Mouse (Mus musculus): ENCODE results near the gene Phc2. TPM values are rescaled to one million over a fixed set of nuclear protein-coding genes. Genes with fewer than 3 reads are reported as not detected.

The Phc2 gene
- polyA plus RNA-seq, 1 experiment from 2014 or later: 40.7 TPM

GRCm38 (mm10) chr4:128737137-128737589 lies 82.7 kb downstream of the Phc2 start:
- no peak overlapping the region for H3K4me3 ChIP-seq
- ATAC-seq (ENCODE audit: insufficient number of reproducible peaks, low FRiP score, low TSS enrichment, low read depth): 0 out of 2 replicates have a peak, but pooled peaks have one; percentile 28
- 0 out of 2 replicates have a peak overlapping the region, but pooled peaks have one; percentile 13 for H3K4me2 ChIP-seq
- H3K27me3 ChIP-seq: no peaks in the 10 kb centered on the region
- no peaks in the 10 kb centered on the region for H3K9me3 ChIP-seq
- no peak overlapping the region for H3K9ac ChIP-seq
- H3K27ac ChIP-seq: peak overlapping the region; percentile 71
- no peaks in the 10 kb centered on the region; the same call in 1 of the 2 replicates for H3K36me3 ChIP-seq
- H3K4me1 ChIP-seq: peaks cover 59% of the 10 kb centered on the region
- WGBS: 23% methylated on average over 6 of the region's 6 CpGs

- no peak overlapping the region for H3K4me3 ChIP-seq
- WGBS: 43% methylated on average over 14 of the region's 14 CpGs
- H3K27ac ChIP-seq: peak overlapping the region; percentile 71
- no peaks in the 10 kb centered on the region for H3K27me3 ChIP-seq
- no peaks in the 10 kb centered on the region; the same call in 1 of the 2 replicates for H3K36me3 ChIP-seq
- no peak for ATAC-seq (ENCODE audit: insufficient number of reproducible peaks, low FRiP score, low TSS enrichment, low read depth)
- H3K9me3 ChIP-seq: no peaks in the 10 kb centered on the region
- no peak overlapping the region for H3K9ac ChIP-seq
- H3K4me2 ChIP-seq: no peak overlapping the region
- H3K4me1 ChIP-seq: peaks cover 63% of the 10 kb centered on the region
Observed at GRCm38 (mm10) chr4:128737825-128738610, 83.5 kb downstream of the Phc2 start.

DNA sequence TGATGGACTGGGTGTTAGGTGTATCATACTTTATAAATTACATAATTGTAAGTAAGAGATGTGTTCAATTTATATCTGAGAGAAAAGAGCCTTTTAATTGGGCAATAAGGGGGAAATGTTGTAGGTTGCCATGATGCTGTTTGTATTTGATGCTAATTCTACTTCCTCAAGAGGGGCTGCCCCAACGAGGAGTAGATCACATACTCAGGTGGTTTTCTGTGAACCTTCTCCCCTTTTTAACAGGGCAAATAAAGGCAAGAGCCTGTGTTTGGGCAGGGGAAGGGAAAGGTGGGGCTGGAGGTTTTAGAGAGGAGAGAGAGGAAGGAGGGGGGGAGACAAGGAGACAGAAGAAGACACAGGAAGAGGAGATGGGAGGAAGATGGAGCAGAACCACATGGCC lies 86.4 kb downstream of the Phc2 start:
- H3K36me3 ChIP-seq: peaks cover 26% of the 10 kb centered on the region
- no peaks in the 10 kb centered on the region for H3K27me3 ChIP-seq
- H3K27ac ChIP-seq: no peak overlapping the region
- H3K9ac ChIP-seq: no peak overlapping the region
- no peak overlapping the region for H3K4me2 ChIP-seq
- H3K4me3 ChIP-seq: no peak overlapping the region
- WGBS: 46% methylated on average over 1 of the region's 1 CpGs
- ATAC-seq (ENCODE audit: insufficient number of reproducible peaks, low FRiP score, low TSS enrichment, low read depth): no peak
- H3K9me3 ChIP-seq: no peaks in the 10 kb centered on the region
- peaks cover 42% of the 10 kb centered on the region for H3K4me1 ChIP-seq

DNA sequence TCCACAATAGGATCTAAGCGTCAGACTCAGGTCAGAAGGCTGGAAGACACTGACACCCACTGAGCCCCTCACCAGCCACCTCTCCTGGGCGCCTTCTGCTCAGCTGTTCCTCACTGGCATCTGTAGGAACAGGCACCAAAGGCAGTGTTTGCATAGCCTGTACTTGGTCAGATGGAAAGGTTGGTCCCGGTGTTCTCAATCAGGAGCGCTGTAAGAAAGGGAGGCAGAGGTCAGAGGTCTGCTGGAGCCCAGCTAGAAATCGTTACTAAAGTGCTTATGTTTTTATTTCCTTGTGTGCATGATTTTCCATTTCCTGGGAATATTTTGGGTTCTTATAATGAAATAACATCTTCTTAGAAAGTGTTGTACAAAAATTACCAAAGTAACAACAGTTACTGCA lies 87.4 kb downstream of the Phc2 start:
- no peak overlapping the region for H3K4me2 ChIP-seq

DNA sequence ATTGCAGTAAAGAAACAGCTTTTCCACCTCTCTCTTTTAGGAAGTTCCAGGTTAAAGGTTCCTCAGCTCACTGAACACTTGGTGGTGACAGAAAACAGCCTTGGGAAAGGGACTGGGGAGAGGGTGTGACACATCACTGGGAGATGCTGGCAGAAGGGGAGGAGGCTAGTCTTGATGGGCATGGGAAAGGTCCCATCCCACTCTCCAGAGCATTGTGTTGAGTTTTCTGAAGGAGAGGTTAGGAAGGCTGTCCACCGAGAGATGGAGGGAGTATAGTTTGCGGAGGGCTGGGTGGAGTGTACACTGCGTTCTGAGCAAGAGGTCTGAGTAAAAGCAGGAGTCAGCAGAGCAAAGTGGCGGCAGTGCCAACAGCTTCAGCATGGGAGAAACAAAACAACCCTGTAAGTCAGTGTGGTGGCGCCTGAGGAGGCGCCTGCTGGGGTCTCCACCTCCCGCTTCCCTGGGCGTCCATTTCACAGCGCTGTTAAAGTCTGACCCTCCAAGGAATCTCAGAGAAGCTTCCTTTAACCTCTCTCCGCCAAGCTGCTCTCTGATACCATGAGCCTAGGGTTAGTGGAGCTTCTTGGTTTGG lies 88.0 kb downstream of the Phc2 start:
- H3K27me3 ChIP-seq: no peaks in the 10 kb centered on the region
- H3K4me3 ChIP-seq: no peak overlapping the region
- no peak overlapping the region for H3K9ac ChIP-seq
- 66% methylated on average over 10 of the region's 10 CpGs for WGBS
- H3K4me2 ChIP-seq: no peak overlapping the region
- peak overlapping the region; percentile 50 for H3K27ac ChIP-seq
- peaks cover 34% of the 10 kb centered on the region for H3K4me1 ChIP-seq
- H3K9me3 ChIP-seq: no peaks in the 10 kb centered on the region
- peaks cover 42% of the 10 kb centered on the region for H3K36me3 ChIP-seq
- no peak for ATAC-seq (ENCODE audit: insufficient number of reproducible peaks, low FRiP score, low TSS enrichment, low read depth)

More for the DNA sequence above, 87.4 kb downstream of the Phc2 start:
- no peak for ATAC-seq (ENCODE audit: insufficient number of reproducible peaks, low FRiP score, low TSS enrichment, low read depth)
- WGBS: 60% methylated on average over 5 of the region's 5 CpGs
- no peaks in the 10 kb centered on the region for H3K27me3 ChIP-seq
- H3K36me3 ChIP-seq: peaks cover 36% of the 10 kb centered on the region
- no peak overlapping the region for H3K9ac ChIP-seq
- H3K4me3 ChIP-seq: no peak overlapping the region
- H3K9me3 ChIP-seq: no peaks in the 10 kb centered on the region
- peaks cover 34% of the 10 kb centered on the region for H3K4me1 ChIP-seq
- H3K27ac ChIP-seq: no peak overlapping the region

GRCm38 (mm10) chr4:128743031-128743626 lies 88.6 kb downstream of the Phc2 start:
- Histone ChIP-seq H3K9me3 (no peaks in the 10 kb centered on the region), H3K4me2 (no peak overlapping the region), H3K27me3 (no peaks in the 10 kb centered on the region), H3K4me3 (no peak overlapping the region), H3K27ac (peak overlapping the region; percentile 50), H3K36me3 (peaks cover 49% of the 10 kb centered on the region), H3K9ac (no peak overlapping the region), H3K4me1 (peaks cover 30% of the 10 kb centered on the region)
- 76% methylated on average over 12 of the region's 12 CpGs for WGBS
- no peak for ATAC-seq (ENCODE audit: insufficient number of reproducible peaks, low FRiP score, low TSS enrichment, low read depth)

GRCm38 (mm10) chr4:128745160-128745559 lies 90.7 kb downstream of the Phc2 start:
- no peaks in the 10 kb centered on the region for H3K27me3 ChIP-seq
- no peak for ATAC-seq (ENCODE audit: insufficient number of reproducible peaks, low FRiP score, low TSS enrichment, low read depth)
- WGBS: 86% methylated on average over 8 of the region's 8 CpGs
- H3K4me1 ChIP-seq: peaks cover 26% of the 10 kb centered on the region; the same call in 1 of the 2 replicates
- H3K4me2 ChIP-seq: no peak overlapping the region
- no peak overlapping the region for H3K4me3 ChIP-seq
- peaks cover 69% of the 10 kb centered on the region for H3K36me3 ChIP-seq
- no peak overlapping the region for H3K9ac ChIP-seq
- H3K27ac ChIP-seq: no peak overlapping the region
- H3K9me3 ChIP-seq: no peaks in the 10 kb centered on the region

DNA sequence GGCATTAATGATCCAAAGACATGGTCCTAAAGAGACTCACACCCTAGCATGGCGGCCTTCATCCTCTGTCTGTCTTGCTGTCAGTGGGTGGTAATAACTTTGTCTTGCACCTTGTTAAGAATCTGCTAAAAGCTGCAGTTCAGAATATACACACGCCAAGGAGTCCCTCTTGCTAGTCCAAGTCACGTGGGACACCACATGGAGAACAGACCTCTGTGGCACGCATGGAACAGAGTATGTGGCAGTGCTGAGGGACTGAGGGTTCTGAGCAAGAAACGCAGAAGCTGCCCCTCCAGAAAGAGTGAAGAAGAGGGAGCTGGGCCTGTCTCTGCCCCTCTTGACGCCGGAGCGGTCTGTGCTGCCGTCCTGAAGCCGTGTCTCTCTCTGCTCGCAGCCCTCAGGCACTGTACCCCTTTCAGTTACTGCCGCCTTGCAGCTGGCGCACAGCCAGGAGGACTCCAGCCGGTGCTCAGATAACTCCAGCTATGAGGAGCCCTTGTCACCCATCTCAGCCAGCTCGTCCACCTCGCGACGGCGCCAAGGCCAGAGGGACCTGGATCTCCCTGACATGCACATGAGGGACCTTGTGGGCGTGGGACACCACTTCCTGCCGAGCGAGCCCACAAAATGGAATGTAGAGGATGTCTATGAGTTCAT lies 93.2 kb downstream of the Phc2 start:
- WGBS: 69% methylated on average over 22 of the region's 22 CpGs
- Histone ChIP-seq H3K9me3 (no peaks in the 10 kb centered on the region), H3K9ac (no peak overlapping the region), H3K27me3 (no peaks in the 10 kb centered on the region), H3K4me2 (no peak overlapping the region), H3K36me3 (peaks cover 94% of the 10 kb centered on the region), H3K4me1 (peaks cover 21% of the 10 kb centered on the region; the same call in 1 of the 2 replicates), H3K27ac (no peak overlapping the region), H3K4me3 (no peak overlapping the region)
- ATAC-seq (ENCODE audit: insufficient number of reproducible peaks, low FRiP score, low TSS enrichment, low read depth): no peak

DNA sequence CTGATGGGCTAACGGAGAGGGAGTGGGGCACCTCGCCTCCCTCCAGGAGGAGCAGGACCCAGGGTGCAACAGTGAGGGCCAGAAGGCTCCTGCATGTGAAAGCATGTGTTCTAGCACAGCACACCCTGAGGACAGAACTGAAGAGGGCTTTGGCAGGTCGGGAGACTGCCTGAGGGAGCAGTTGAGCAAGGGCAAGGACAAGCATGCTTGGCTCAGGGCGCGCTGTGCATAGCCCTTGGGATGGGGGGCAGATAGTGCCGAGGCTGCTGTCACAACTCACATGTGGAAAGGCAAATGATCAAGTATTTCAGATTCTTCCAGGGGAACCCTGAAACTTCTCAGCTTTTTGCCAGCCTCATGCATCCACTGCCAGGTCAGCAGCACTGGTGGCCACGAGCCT lies 93.8 kb downstream of the Phc2 start:
- H3K9ac ChIP-seq: no peak overlapping the region
- no peaks in the 10 kb centered on the region for H3K9me3 ChIP-seq
- no peak for ATAC-seq (ENCODE audit: insufficient number of reproducible peaks, low FRiP score, low TSS enrichment, low read depth)
- peaks cover 18% of the 10 kb centered on the region; the same call in 1 of the 2 replicates for H3K4me1 ChIP-seq
- 77% methylated on average over 7 of the region's 7 CpGs for WGBS
- H3K27me3 ChIP-seq: no peaks in the 10 kb centered on the region
- H3K36me3 ChIP-seq: peaks cover 97% of the 10 kb centered on the region
- H3K27ac ChIP-seq: no peak overlapping the region
- no peak overlapping the region for H3K4me3 ChIP-seq
- H3K4me2 ChIP-seq: no peak overlapping the region

DNA sequence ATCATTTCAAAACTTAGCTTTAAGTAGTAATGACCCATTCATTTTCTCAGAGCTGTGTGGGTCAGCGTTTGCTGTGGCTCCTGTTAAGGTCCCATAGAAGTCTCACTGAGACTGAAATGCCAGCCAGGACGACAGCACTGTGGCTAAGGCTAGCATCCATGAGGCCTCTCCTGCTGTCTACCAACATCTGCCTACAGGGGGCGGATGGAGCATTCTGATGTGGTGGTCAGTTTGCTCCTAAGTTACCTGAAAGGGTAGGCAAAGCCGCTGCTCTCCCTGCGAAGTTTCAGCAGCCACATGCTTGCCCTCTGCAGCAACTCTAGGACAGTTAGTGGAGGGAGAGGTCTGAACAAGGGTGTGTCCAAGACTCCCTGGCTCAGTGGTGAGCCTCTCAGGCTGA lies 96.5 kb downstream of the Phc2 start:
- no peaks in the 10 kb centered on the region for H3K27me3 ChIP-seq
- 62% methylated on average over 5 of the region's 5 CpGs for WGBS
- H3K9ac ChIP-seq: no peak overlapping the region
- no peak overlapping the region for H3K27ac ChIP-seq
- no peaks in the 10 kb centered on the region for H3K9me3 ChIP-seq
- no peak for ATAC-seq (ENCODE audit: insufficient number of reproducible peaks, low FRiP score, low TSS enrichment, low read depth)
- H3K4me1 ChIP-seq: peaks cover 22% of the 10 kb centered on the region; the same call in 1 of the 2 replicates
- H3K4me3 ChIP-seq: no peak overlapping the region
- peaks cover 84% of the 10 kb centered on the region for H3K36me3 ChIP-seq
- H3K4me2 ChIP-seq: no peak overlapping the region

DNA sequence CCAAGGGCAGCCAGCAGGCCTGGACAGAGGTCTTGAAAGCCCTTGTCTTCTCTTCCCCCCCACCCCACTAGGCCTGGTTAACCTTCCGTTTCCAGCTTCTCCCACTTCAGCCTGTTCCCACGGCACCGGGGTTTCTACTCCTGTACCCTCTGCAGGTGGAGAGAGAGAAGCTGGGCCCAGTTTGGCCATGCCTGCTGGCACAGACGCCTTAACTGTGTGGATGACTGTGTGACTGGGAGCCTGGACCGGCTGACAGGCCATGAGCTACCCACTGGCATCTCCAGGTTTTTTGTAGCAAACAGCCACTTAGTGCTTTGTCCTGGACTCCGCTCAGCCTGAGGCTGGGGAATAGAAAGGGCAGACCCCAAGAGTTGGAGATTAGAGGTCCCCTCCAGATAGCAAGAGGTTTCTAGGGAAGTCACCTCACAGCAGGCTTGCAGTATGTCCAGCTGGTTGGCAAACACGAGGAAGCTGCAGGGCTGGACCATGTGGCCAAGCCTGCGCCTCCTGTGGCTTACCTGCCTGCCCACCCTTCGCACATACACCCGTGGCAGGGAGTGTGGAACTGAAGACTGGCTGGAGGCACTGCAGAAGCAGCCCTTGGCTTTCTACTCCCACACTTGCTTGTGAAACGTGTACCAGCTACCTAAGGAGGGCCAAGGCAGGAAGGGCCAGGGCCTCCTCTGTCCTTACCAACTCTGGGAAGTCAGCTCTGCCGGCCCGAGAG lies 97.7 kb downstream of the Phc2 start:
- H3K9me3 ChIP-seq: no peaks in the 10 kb centered on the region
- peaks cover 72% of the 10 kb centered on the region for H3K36me3 ChIP-seq
- no peak overlapping the region for H3K4me2 ChIP-seq
- no peaks in the 10 kb centered on the region for H3K27me3 ChIP-seq
- H3K9ac ChIP-seq: no peak overlapping the region
- ATAC-seq (ENCODE audit: insufficient number of reproducible peaks, low FRiP score, low TSS enrichment, low read depth): no peak
- no peak overlapping the region for H3K27ac ChIP-seq
- peaks cover 19% of the 10 kb centered on the region; the same call in 1 of the 2 replicates for H3K4me1 ChIP-seq
- no peak overlapping the region for H3K4me3 ChIP-seq
- WGBS: 83% methylated on average over 13 of the region's 13 CpGs
